Mouse (Mus musculus): ENCODE data around the gene Sdr42e1.

- TF ChIP-seq ZNF384 (IDR thresholded peaks at IDR 0.05; ENCODE audit: low read depth, low read length) (no peak), HCFC1 (IDR thresholded peaks at IDR 0.05; ENCODE audit: borderline replicate concordance, insufficient read depth, low read length) (no peak), ZC3H11A (IDR thresholded peaks at IDR 0.05; ENCODE audit: borderline replicate concordance, low read depth, low read length) (no peak)
These were observed 27.2 kb upstream of the Sdr42e1 start for GRCm38 (mm10) chr8:117700699-117701098.
